Mouse (Mus musculus) kidney, embryonic 14.5 days (tissue): ENCODE measurements around the gene Syt9. TPM values are rescaled to one million over a fixed set of nuclear protein-coding genes. Genes with fewer than 3 reads are reported as not detected.
A peak's percentile ranks its signal among the peaks of the same experiment; 100 is the strongest.

ENCODE experiments used
- ATAC-seq: fragments of 200-750 bp; cut with Nextera tagmentation; 2 replicates; pipeline ENCODE4 v1.8.0; 2017; ENCODE audit warnings: moderate number of reproducible peaks, mild to moderate bottlenecking, moderate TSS enrichment, moderate library complexity; ENCODE audit not compliant: low FRiP score, low TSS enrichment
- H3K27ac ChIP-seq: fragments of 300-500 bp; sonication (generic); 2 replicates; pipeline ENCODE4 v1.5.1; 2014; ENCODE audit warnings: low read depth, mild to moderate bottlenecking, low read length, moderate library complexity, mixed read lengths
- H3K27me3 ChIP-seq: fragments of 300-500 bp; sonication (generic); 2 replicates; pipeline ENCODE4 v1.6.1; 2014; ENCODE audit warnings: mild to moderate bottlenecking, low read length; ENCODE audit not compliant: control insufficient read depth, insufficient read depth
- H3K36me3 ChIP-seq: fragments of 300-500 bp; sonication (generic); 2 replicates; pipeline ENCODE4 v1.6.1; 2014; ENCODE audit warnings: low read length, mixed read lengths; ENCODE audit not compliant: control insufficient read depth, insufficient read depth
- H3K4me1 ChIP-seq: fragments of 300-500 bp; sonication (generic); 2 replicates; pipeline ENCODE4 v1.6.1; 2014; ENCODE audit warnings: low read length, mixed read lengths; ENCODE audit not compliant: control insufficient read depth, insufficient read depth
- H3K4me2 ChIP-seq: fragments of 300-500 bp; sonication (generic); replicated peaks from 2 replicates; pipeline ENCODE4 v1.6.1; 2014; ENCODE audit warnings: low read depth, mild to moderate bottlenecking, low read length
- H3K4me3 ChIP-seq: fragments of 300-500 bp; sonication (generic); 2 replicates; pipeline ENCODE4 v1.5.1; 2014; ENCODE audit warnings: mild to moderate bottlenecking, low read length
- H3K9ac ChIP-seq: fragments of 300-500 bp; sonication (generic); 2 replicates; pipeline ENCODE4 v1.6.1; 2014; ENCODE audit warnings: low read depth, mild to moderate bottlenecking, low read length, moderate library complexity
- H3K9me3 ChIP-seq: fragments of 300-500 bp; sonication (generic); 2 replicates; pipeline ENCODE4 v1.6.1; 2016; ENCODE audit warnings: low read length; ENCODE audit not compliant: control insufficient read depth
- WGBS: fragments of 180-500 bp; shearing (Covaris S2); extraction: QIAGEN DNeasy Blood & Tissue Kit; methylation state at CpG from one replicate; pipeline ENCODE4 v1.1.7; 2014; 5-methylcytosine and 5-hydroxymethylcytosine counted together
- polyA plus RNA-seq: library from polyadenylated mRNA; unstranded; fragments of >200 nt; fragmentation: Nextera tagmentation; extraction: Ambion mirVana; gene quantifications from 2 replicates; pipeline ENCODE4 v1.2.1, GENCODE M21; 2014

The Syt9 gene
- polyA plus RNA-seq, 1 experiment from 2014 or later: 4.8 TPM

- Histone ChIP-seq H3K9me3 (peaks cover 5% of the 10 kb centered on the region; the same call in 1 of the 2 replicates), H3K4me3 (peak overlapping the region; percentile 42), H3K4me1 (peaks cover 15% of the 10 kb centered on the region), H3K27me3 (no peaks in the 10 kb centered on the region), H3K9ac (peak overlapping the region; percentile 34; the same call in 1 of the 2 replicates), H3K27ac (0 out of 2 replicates have a peak overlapping the region, but pooled peaks have one; percentile 24), H3K36me3 (peaks cover 5% of the 10 kb centered on the region; the same call in 1 of the 2 replicates), H3K4me2 (peak overlapping the region; percentile 52)
- WGBS: 56% methylated on average over 4 of the region's 4 CpGs
- ATAC-seq: no peak
Measured at GRCm38 (mm10) chr7:107568971-107569370, 198.4 kb downstream of the Syt9 start.

- no peak overlapping the region for H3K4me3 ChIP-seq
- no peak overlapping the region for H3K9ac ChIP-seq
- H3K27ac ChIP-seq: no peak overlapping the region
- 0 out of 2 replicates have a peak, but pooled peaks cover 4% of the 10 kb centered on the region for H3K4me1 ChIP-seq
- peaks cover 12% of the 10 kb centered on the region; the same call in 1 of the 2 replicates for H3K36me3 ChIP-seq
- H3K4me2 ChIP-seq: no peak overlapping the region
- ATAC-seq: no peak
- 68% methylated on average over 2 of the region's 2 CpGs for WGBS
- peaks cover 5% of the 10 kb centered on the region; the same call in 1 of the 2 replicates for H3K9me3 ChIP-seq
- no peaks in the 10 kb centered on the region for H3K27me3 ChIP-seq
Measured at GRCm38 (mm10) chr7:107573856-107574255, 203.3 kb downstream of the Syt9 start.

- Histone ChIP-seq H3K27ac (no peak overlapping the region), H3K9ac (no peak overlapping the region), H3K4me2 (no peak overlapping the region), H3K9me3 (peaks cover 5% of the 10 kb centered on the region; the same call in 1 of the 2 replicates), H3K36me3 (peaks cover 12% of the 10 kb centered on the region; the same call in 1 of the 2 replicates), H3K4me3 (no peak overlapping the region), H3K27me3 (no peaks in the 10 kb centered on the region), H3K4me1 (no peaks in the 10 kb centered on the region)
- WGBS: 61% methylated on average over 3 of the region's 3 CpGs
- ATAC-seq: no peak
Measured at GRCm38 (mm10) chr7:107574276-107574675, 203.7 kb downstream of the Syt9 start.

- ATAC-seq: no peak
Measured at GRCm38 (mm10) chr7:107592641-107593040, 222.1 kb downstream of the Syt9 start.

GRCm38 (mm10) chr7:107593904-107594303 lies 223.4 kb downstream of the Syt9 start:
- Histone ChIP-seq H3K4me2 (peak overlapping the region; percentile 81; the same call in 1 of the 2 replicates), H3K4me3 (no peak overlapping the region), H3K9me3 (no peaks in the 10 kb centered on the region), H3K27me3 (no peaks in the 10 kb centered on the region), H3K27ac (no peak overlapping the region), H3K9ac (no peak overlapping the region), H3K36me3 (0 out of 2 replicates have a peak, but pooled peaks cover 2% of the 10 kb centered on the region), H3K4me1 (no peaks in the 10 kb centered on the region)
- ATAC-seq: no peak
- WGBS: 30% methylated on average over 7 of the region's 7 CpGs

More at GRCm38 (mm10) chr7:107592641-107593040, 222.1 kb downstream of the Syt9 start:
- H3K4me2 ChIP-seq: no peak overlapping the region
- H3K36me3 ChIP-seq: 0 out of 2 replicates have a peak, but pooled peaks cover 2% of the 10 kb centered on the region
- H3K9ac ChIP-seq: no peak overlapping the region
- no peaks in the 10 kb centered on the region for H3K4me1 ChIP-seq
- no peak overlapping the region for H3K27ac ChIP-seq
- no peaks in the 10 kb centered on the region for H3K9me3 ChIP-seq
- no peak overlapping the region for H3K4me3 ChIP-seq
- H3K27me3 ChIP-seq: no peaks in the 10 kb centered on the region
- WGBS: 47% methylated on average over 2 of the region's 2 CpGs

GRCm38 (mm10) chr7:107594325-107594856 lies 223.9 kb downstream of the Syt9 start:
- Histone ChIP-seq H3K27ac (peak overlapping the region; percentile 71; the same call in 1 of the 2 replicates), H3K4me2 (peak overlapping the region; percentile 81), H3K27me3 (no peaks in the 10 kb centered on the region), H3K4me1 (no peaks in the 10 kb centered on the region), H3K36me3 (0 out of 2 replicates have a peak, but pooled peaks cover 2% of the 10 kb centered on the region), H3K9ac (peak overlapping the region; percentile 50; the same call in 1 of the 2 replicates), H3K4me3 (peak overlapping the region; percentile 51), H3K9me3 (no peaks in the 10 kb centered on the region)
- ATAC-seq: peak; percentile 75
- WGBS: 1% methylated on average over 16 of the region's 16 CpGs

GRCm38 (mm10) chr7:107594857-107595402 lies 224.4 kb downstream of the Syt9 start, which contains the start of gene Ppfibp2:
Gene Ppfibp2, plus strand, starts transcription at chr7:107595207.
- WGBS: under 1% methylated on average over 18 of the region's 24 CpGs
- Histone ChIP-seq H3K4me2 (peak within 1 kb of the TSS; percentile 81), H3K36me3 (0 out of 2 replicates have a peak, but pooled peaks cover 2% of the 10 kb centered on the region), H3K27ac (peak within 1 kb of the TSS; percentile 71; the same call in 1 of the 2 replicates), H3K9ac (peak within 1 kb of the TSS; percentile 50; the same call in 1 of the 2 replicates), H3K4me3 (peak within 1 kb of the TSS; percentile 51), H3K9me3 (no peaks in the 10 kb centered on the region), H3K27me3 (no peaks in the 10 kb centered on the region), H3K4me1 (no peaks in the 10 kb centered on the region)
- peak; percentile 98 for ATAC-seq

- ATAC-seq: no peak
- Histone ChIP-seq H3K9ac (peak overlapping the region; percentile 50; the same call in 1 of the 2 replicates), H3K27ac (no peak overlapping the region), H3K4me2 (peak overlapping the region; percentile 81), H3K36me3 (0 out of 2 replicates have a peak, but pooled peaks cover 2% of the 10 kb centered on the region), H3K4me1 (no peaks in the 10 kb centered on the region), H3K27me3 (no peaks in the 10 kb centered on the region), H3K9me3 (no peaks in the 10 kb centered on the region), H3K4me3 (peak overlapping the region; percentile 51)
- 14% methylated on average over 13 of the region's 13 CpGs for WGBS
Measured at GRCm38 (mm10) chr7:107595426-107595825, 224.9 kb downstream of the Syt9 start.

- Histone ChIP-seq H3K4me1 (no peaks in the 10 kb centered on the region), H3K9ac (no peak overlapping the region), H3K36me3 (no peaks in the 10 kb centered on the region), H3K9me3 (no peaks in the 10 kb centered on the region), H3K4me3 (no peak overlapping the region), H3K27ac (no peak overlapping the region), H3K27me3 (no peaks in the 10 kb centered on the region), H3K4me2 (no peak overlapping the region)
- ATAC-seq: no peak
Measured at GRCm38 (mm10) chr7:107596753-107597152, 226.2 kb downstream of the Syt9 start.
